Mouse (Mus musculus): ENCODE results near the gene Mbnl3. TPM values are rescaled to one million over a fixed set of nuclear protein-coding genes. Genes with fewer than 3 reads are reported as not detected.

Gene Mbnl3
- 0.57 and 3.1 TPM in 2 replicates for polyA plus RNA-seq (2012; rRNA removed)

GRCm38 (mm10) chrX:51206432-51206831, at the start of gene Mbnl3:
Gene Mbnl3 (minus strand): TSS chrX:51206532.

Other genes starting within 250 kb of the Mbnl3 start
- gene Rap2c, start 188.5 kb downstream of the Mbnl3 start, polyA plus RNA-seq (2012; rRNA removed) = 23.9 and 24.9 TPM in 2 replicates